Mouse (Mus musculus): ENCODE measurements at regions not wholly inside any gene's neighbourhood (a gene's known extent, or its start where the extent isn't known, plus 50 kb on each side); places are given as distances from the start of the nearest gene placed in this dataset.

DNA sequence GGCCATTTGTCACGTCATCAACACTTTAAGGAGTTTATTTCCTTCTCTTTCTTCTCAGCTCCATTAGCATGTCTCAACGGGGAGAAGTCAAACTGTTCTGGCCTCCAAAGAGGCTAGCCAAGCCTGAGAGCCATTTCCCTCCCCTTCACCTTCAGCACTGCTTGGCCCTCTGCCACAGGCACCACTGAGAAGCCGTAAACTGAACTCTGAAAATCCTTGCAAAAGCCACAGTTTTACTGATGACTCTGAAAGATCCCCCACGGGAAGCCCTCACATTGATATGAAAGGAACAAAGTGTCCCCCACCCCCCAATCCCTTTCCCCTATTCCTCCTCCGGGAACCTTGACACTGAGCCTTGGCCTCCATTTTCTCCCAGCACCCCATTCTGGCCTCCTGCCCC is 188.1 kb upstream of the Arid1b start:
- DNase-seq (ENCODE audit: low read depth): no peak

- DNase-seq (ENCODE audit: low read depth): no peak
Measured at GRCm38 (mm10) chr17:4808926-4809325, 185.2 kb upstream of the Arid1b start.

GRCm38 (mm10) chr17:4813232-4813631 is 180.9 kb upstream of the Arid1b start:
- DNase-seq (ENCODE audit: low read depth): no peak

- no peak for DNase-seq (ENCODE audit: low read depth)
Measured at GRCm38 (mm10) chr17:4813666-4814065, 180.5 kb upstream of the Arid1b start.

- no peak for DNase-seq (ENCODE audit: low read depth)
Measured at GRCm38 (mm10) chr17:4825221-4825895, 168.8 kb upstream of the Arid1b start.

GRCm38 (mm10) chr17:4834065-4834464 is 160.1 kb upstream of the Arid1b start:
- DNase-seq (ENCODE audit: low read depth): no peak

DNA sequence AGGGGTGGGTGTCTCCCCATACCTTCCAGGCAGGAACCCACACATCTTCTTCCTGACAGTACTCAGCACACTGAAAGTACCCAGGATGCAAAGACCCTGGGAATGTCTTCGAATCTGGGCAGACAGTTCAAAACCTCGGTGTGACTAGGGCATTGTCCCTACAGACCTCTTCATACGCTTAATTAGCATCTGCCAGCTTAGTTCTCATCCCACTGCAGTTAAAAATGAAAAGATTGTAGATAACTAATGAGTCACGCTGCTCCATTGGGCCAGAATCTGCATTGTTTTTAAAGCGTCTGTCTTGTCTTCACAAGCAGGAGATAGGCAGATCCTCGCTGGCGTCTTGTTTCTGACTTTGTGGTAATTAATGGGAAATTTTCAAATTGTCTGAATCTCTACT is 159.6 kb upstream of the Arid1b start:
- no peak for DNase-seq (ENCODE audit: low read depth)

DNA sequence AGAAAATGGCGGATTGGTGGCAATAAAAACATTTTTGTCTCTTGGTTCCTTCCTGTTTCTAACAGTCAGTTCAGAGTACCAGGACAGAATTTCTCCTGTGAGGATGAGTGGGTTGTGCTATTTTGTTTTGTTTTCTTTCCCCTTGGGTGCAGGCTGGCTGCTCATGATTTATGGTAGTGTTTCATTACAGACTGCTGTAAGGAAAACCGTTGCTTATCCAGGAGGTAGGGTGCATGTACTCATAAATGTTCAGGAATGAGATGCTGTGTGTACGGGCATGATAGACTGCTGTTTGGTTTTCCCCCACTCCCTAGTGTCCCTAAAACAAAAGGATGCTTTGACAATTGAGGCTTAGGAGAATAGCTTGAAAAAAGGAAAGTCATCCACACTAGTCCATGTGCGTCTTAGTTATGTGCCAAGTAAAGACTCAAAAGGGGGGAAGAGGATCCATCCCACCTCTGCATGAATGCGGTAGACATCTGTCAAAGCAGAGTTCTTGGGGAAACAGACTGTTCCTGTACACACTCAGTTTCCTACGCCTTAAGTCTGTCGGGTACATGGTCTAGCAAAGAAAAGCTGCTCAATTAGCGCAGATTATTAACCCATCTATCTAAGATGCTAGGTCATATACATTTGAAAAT is 158.9 kb upstream of the Arid1b start:
- no peak for DNase-seq (ENCODE audit: low read depth)

DNA sequence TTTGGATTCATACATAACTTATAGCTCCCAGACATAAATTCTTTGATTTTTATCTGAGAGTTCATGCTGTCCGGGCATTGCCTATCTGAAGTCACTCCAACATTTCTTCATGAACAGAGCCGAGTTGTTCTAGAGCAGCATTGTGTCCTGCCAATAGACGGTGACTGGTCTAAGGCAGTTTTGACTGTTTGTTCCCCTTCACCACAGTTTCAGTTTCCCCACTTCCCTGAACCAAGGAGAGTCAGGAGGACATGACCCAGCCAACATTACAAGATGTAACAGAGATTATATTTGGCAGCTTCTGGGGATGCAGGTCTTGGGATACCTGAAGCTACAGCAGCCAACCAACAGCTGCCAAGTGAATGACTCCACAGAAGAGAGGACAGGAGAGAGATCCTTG is 154.0 kb upstream of the Arid1b start:
- no peak for DNase-seq (ENCODE audit: low read depth)

- no peak for DNase-seq (ENCODE audit: low read depth)
Measured at GRCm38 (mm10) chr17:4858304-4858703, 135.8 kb upstream of the Arid1b start.

DNA sequence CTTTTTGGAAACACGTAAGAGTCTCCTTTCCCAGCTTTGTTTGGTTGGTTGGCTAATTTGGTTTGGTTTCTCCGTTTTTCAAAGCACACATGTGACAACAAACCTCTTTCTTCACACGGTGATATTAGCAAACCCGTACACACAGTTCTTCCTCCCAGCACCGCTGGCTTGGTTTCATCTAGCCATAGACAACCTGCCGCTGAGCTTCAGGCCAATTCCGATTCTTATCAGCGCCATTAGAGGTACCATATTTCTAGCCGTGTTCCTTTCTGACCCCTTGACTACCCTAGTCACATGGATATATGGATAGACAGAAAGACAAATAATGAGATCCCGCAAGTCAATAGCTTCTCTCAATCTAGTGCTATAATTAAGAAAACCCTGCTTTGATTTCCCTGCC is 129.2 kb upstream of the Arid1b start:
- DNase-seq (ENCODE audit: low read depth): no peak

- no peak for DNase-seq (ENCODE audit: low read depth)
Measured at GRCm38 (mm10) chr17:4865621-4866020, 128.5 kb upstream of the Arid1b start.

DNA sequence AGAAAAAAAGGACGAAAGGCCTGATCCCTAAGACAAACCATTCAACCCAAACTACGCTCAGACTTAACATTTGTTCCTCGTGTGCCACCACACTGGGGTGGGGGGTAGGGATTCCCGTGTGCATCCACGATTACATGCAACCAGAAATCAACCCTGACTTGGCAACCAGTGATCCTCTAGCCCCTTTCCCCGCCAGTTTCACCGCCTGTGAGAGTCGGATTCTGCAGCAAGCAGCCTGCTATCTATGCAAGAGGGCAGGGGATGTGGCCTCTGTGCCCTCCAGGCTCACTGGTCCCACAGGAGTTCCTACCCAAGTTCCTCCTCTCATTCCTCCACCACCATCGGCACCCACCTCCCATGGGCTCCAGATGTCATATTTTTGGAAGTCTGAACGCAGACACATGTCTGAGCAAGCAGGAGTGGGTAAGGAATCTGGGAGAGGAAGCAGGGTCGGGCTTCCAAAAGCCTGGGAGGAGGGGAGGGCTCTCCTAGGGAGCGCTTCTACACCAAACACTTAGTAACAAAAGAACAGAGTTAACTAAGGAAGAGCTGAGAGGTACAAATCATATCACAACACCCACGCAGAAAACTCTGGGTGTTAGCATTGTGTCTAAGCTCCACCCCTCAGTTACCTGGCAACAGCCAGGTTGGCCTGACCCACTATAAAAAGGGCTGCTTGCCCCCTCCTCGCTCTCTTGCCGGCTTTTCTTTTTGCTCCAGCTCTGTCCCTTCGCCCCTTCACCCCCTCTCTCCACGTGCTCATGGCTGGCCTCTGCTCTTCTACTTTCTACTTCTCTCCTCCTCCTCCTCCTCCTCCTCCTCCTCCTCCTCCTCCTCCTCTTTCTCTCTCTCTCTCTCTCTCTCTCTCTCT is 127.9 kb upstream of the Arid1b start:
- no peak for DNase-seq (ENCODE audit: low read depth)

GRCm38 (mm10) chr17:4867083-4867482 is 127.0 kb upstream of the Arid1b start:
- no peak for DNase-seq (ENCODE audit: low read depth)

DNA sequence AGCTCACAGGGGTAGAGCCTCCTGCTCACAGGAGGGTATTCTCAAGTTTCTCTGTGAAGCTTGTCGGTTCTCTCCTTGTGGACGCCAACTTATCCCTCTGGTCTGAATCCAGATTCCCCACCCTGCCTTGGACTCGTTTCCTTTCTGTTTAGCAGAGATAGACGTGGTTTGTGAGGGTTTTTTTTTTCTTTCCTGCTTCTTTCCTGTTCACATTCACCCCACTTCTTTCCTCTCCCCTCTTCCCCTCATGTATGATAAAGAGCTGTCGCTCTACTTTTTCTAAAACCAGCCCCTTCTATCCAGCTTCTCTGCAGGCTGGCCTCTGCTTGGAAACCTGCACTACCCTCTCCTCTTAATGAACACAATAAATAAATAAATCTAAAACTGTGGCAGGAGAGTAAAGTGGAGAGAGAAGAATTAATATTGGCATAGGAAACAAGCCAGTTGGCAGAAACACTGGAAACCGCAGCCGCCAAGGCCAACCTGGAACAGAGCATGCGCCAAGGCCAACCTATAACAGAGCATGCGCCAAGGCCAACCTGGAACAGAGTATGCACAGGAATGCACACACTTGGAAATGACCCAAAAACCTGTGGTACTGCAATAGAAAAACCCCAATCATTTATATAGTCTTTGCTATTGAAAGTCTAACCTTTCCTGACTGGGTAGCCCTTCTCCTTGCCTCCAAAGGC is 126.2 kb upstream of the Arid1b start:
- DNase-seq (ENCODE audit: low read depth): no peak

DNA sequence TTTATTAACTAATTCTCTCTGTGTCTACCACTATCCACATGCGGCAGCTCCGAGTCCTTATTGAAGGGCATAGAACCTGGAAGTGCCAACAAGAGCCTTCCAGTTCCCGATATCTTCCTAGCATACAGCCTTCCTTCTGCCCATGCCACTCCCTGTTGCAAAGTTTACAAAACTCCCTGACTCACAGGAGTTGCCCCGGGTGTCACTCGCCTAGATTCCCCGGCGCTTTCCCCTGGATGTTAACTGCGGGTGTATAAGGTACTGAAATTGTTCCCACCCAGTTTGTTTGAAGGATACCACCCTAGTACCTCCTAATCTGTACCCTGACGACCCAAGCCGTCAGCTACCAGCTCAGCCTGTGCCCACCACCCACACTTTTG is 125.7 kb upstream of the Arid1b start:
- no peak for DNase-seq (ENCODE audit: low read depth)

- DNase-seq (ENCODE audit: low read depth): no peak
Measured at GRCm38 (mm10) chr17:4868861-4869260, 125.3 kb upstream of the Arid1b start.

- DNase-seq (ENCODE audit: low read depth): no peak
Measured at GRCm38 (mm10) chr17:4871267-4871666, 122.9 kb upstream of the Arid1b start.

- no peak for DNase-seq (ENCODE audit: low read depth)
Measured at GRCm38 (mm10) chr17:4874459-4874858, 119.7 kb upstream of the Arid1b start.

GRCm38 (mm10) chr17:4875086-4876046 is 118.8 kb upstream of the Arid1b start:
- no peak for DNase-seq (ENCODE audit: low read depth)

DNA sequence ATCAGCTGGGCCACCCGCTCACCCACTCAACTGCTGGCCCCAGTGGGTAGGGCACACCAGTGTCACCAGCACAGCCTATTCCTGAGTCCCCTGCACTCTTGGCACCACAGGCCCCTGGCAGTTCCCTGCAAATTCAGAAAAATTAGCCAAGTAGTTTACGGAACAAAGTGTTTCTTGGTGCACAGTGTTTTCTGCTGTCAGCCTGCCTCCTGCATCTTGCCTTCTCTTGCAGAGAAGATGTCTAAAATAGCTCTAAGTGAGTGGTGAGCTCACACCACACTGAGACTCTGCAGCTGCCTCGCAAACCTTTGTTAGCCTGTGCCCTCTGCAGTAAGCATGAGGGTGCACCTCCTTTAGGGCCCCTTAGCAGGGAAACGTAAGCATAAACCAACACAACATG is 117.7 kb upstream of the Arid1b start:
- DNase-seq (ENCODE audit: low read depth): no peak

Measured in induced T-regulatory cell, adult 2 months (primary cell).